Mouse (Mus musculus): ENCODE measurements around the gene Arhgap25.

The Arhgap25 gene

GRCm38 (mm10) chr6:87445222-87445621 lies 87.8 kb downstream of the Arhgap25 start:
- no peak for DNase-seq (ENCODE audit: low spot score)

- DNase-seq (ENCODE audit: low spot score): no peak
Measured at GRCm38 (mm10) chr6:87443253-87443652, 89.8 kb downstream of the Arhgap25 start.

GRCm38 (mm10) chr6:87436745-87437144 lies 96.3 kb downstream of the Arhgap25 start:
- no peak for DNase-seq (ENCODE audit: low spot score)

- no peak for DNase-seq (ENCODE audit: low spot score)
Measured at GRCm38 (mm10) chr6:87435791-87436190, 97.3 kb downstream of the Arhgap25 start.

- DNase-seq (ENCODE audit: low spot score): no peak
Measured at GRCm38 (mm10) chr6:87428487-87429044, 104.5 kb downstream of the Arhgap25 start, which contains the start of gene Bmp10. Bmp10 (plus strand) TSS chr6:87428994.

GRCm38 (mm10) chr6:87427616-87428015 lies 105.4 kb downstream of the Arhgap25 start:
- no peak for DNase-seq (ENCODE audit: low spot score)

- DNase-seq (ENCODE audit: low spot score): no peak
Measured at GRCm38 (mm10) chr6:87426954-87427353, 106.1 kb downstream of the Arhgap25 start.

- DNase-seq (ENCODE audit: low spot score): no peak
Measured at GRCm38 (mm10) chr6:87424037-87424816, 108.8 kb downstream of the Arhgap25 start.

- no peak for DNase-seq (ENCODE audit: low spot score)
Measured at GRCm38 (mm10) chr6:87422304-87422703, 110.8 kb downstream of the Arhgap25 start.

- DNase-seq (ENCODE audit: low spot score): no peak
Measured at GRCm38 (mm10) chr6:87412011-87412410, 121.0 kb downstream of the Arhgap25 start.

All from ovary, postnatal 14 days (tissue).